7 mouse cellular contexts compared by ENCODE assay signal in genomic region chr7:35319221-35319620, GRCm38 (mm10). TPM values are rescaled to one million over a fixed set of nuclear protein-coding genes. Genes with fewer than 3 reads are reported as not detected.
DNase-seq lines count a peak whose midpoint lies in the region; TF ChIP-seq lines count a peak whose summit lies in the region.
"Not testable (repeated sequence)": the region's sequence is repeated elsewhere in the genome, so short reads cannot be mapped to it uniquely, and the experiment has no call there.

No protein-coding gene starts in this region.

- not testable (repeated sequence) for TF ChIP-seq POLR2A in MEL (IDR thresholded peaks at IDR 0.05; ENCODE audit: control insufficient read depth in 1 of 2, insufficient read depth in 1 of 2, low read depth in 1 of 2, low read length in 2 of 2, poor library complexity in 1 of 2); small intestine, adult 2 months (IDR thresholded peaks at IDR 0.05; ENCODE audit: low read depth, low read length)

- not testable (repeated sequence) for H3K9ac ChIP-seq in MEL (ENCODE audit: control insufficient read depth, low read depth, low read length, poor library complexity, severe bottlenecking)

- H3K27ac ChIP-seq in MEL (ENCODE audit: control insufficient read depth, low read depth, low read length): not testable (repeated sequence)
- peak overlapping the region; percentile 55 for H3K27ac ChIP-seq in small intestine, adult 2 months (ENCODE audit: insufficient read depth, low read depth, low read length)

- peak; percentile 31 for DNase-seq in 3134 (ENCODE audit: extremely low read depth, insufficient read length, low spot score)
- DNase-seq in 416B (ENCODE audit: low read depth): peak; percentile 64
- peak; percentile 62 for DNase-seq in MEL (ENCODE audit: low read depth, low spot score)
- peak; percentile 27 for DNase-seq in Muller cell, postnatal 12 days (ENCODE audit: inconsistent ontology term)
- DNase-seq in adrenal gland, adult 2 months: peak; percentile 34
- DNase-seq in liver: peak; percentile 39

- not testable (repeated sequence) for H3K4me1 ChIP-seq in MEL (ENCODE audit: control insufficient read depth in 1 of 2, insufficient read depth in 2 of 2, low read length in 2 of 2)
- peaks cover 25% of the 10 kb centered on the region; the same call in 1 of the 2 replicates for H3K4me1 ChIP-seq in small intestine, adult 2 months (ENCODE audit: control insufficient read depth, insufficient read depth, insufficient read length, low read length)

- not testable (repeated sequence) for H3K79me2 ChIP-seq in MEL (ENCODE audit: control insufficient read depth, insufficient read depth, low read length, poor library complexity)

- H3K27me3 ChIP-seq in MEL (ENCODE audit: control insufficient read depth in 1 of 2, insufficient read depth in 2 of 2, low read length in 2 of 2); small intestine, adult 2 months (ENCODE audit: control insufficient read depth, insufficient read depth, low read length): not testable (repeated sequence)

- not testable (repeated sequence) for H3K36me3 ChIP-seq in MEL (ENCODE audit: control insufficient read depth in 1 of 2, insufficient read depth in 2 of 2, low read length in 2 of 2); small intestine, adult 2 months (ENCODE audit: control insufficient read depth, insufficient read depth, low read length)

- peak in 1 of 2 experiments; percentile 39; a peak in 2 of 4 replicates for TF ChIP-seq EP300 in MEL (IDR thresholded peaks at IDR 0.05; ENCODE audit: low read depth in 1 of 2, low read length in 2 of 2)

- not testable (repeated sequence) for H3K4me3 ChIP-seq in MEL (ENCODE audit: control insufficient read depth in 1 of 2, insufficient read depth in 1 of 2, low read depth in 2 of 2, low read length in 2 of 2); small intestine, adult 2 months (ENCODE audit: low read depth, low read length)

- 16% methylated on average over 3 of the region's 3 CpGs for WGBS in small intestine, adult 2 months

- not testable (repeated sequence) for H3K9me3 ChIP-seq in MEL (replicated peaks; ENCODE audit: insufficient read depth, low read length)

- not testable (repeated sequence) for TF ChIP-seq RAD21 in MEL (IDR thresholded peaks at IDR 0.05; ENCODE audit: low read depth, low read length)

- TF ChIP-seq CTCF in MEL (IDR thresholded peaks at IDR 0.05 in 2 of 3, conservative IDR thresholded peaks at IDR 0.05 in 1 of 3; ENCODE audit: control insufficient read depth in 1 of 3, insufficient read depth in 1 of 3, low read depth in 2 of 3, low read length in 3 of 3, poor library complexity in 1 of 3, severe bottlenecking in 1 of 3); small intestine, adult 2 months (IDR thresholded peaks at IDR 0.05; ENCODE audit: extremely low read depth, insufficient read length, insufficient replicate concordance, low read depth, low read length): not testable (repeated sequence)

TF ChIP-seq in MEL, 35 proteins besides CTCF, POLR2A, EP300 and RAD21:
- peak; percentile 66 for TF ChIP-seq TAL1 (IDR thresholded peaks at IDR 0.05; ENCODE audit: low read length)
- peak; percentile 22; the same call in 1 of the 2 replicates for TF ChIP-seq GATA1 (IDR thresholded peaks at IDR 0.05; ENCODE audit: low read depth, low read length)
- peak; percentile 53; the same call in 1 of the 2 replicates for TF ChIP-seq RCOR1 (IDR thresholded peaks at IDR 0.05; ENCODE audit: low read depth, low read length)
- TF ChIP-seq TCF12 (IDR thresholded peaks at IDR 0.05; ENCODE audit: low read depth, low read length): 0 out of 2 replicates have a peak, but pooled peaks have one; percentile 24

RNA-seq across cellular contexts. Expression of gene Gpatch1, which starts 1.0 kb away (rescaled TPM):
- total RNA-seq in MEL (2012; rRNA removed): 7.9 and 8.5 TPM in 2 replicates
- polyA plus RNA-seq in MEL (2012; ENCODE audit: insufficient read depth in 1 of 2, insufficient read length in 2 of 2, low read depth in 1 of 2, low replicate concordance in 2 of 2, missing spikeins in 1 of 2): 10 to 100 TPM in 1 of 2 experiments, not detected in 1; 13.4 TPM
- total RNA-seq in adrenal gland, adult 2 months (2021): 10 to 100 TPM; 16.9 to 17.2 TPM
- polyA plus RNA-seq in adrenal gland, adult 2 months (2012; rRNA removed): 1.8 and 2.9 TPM in 2 replicates
- 0.89 and 2.2 TPM in 2 replicates for polyA plus RNA-seq in small intestine, adult 2 months (2012; rRNA removed)

RNA-seq across cellular contexts. Expression of gene Rhpn2, which starts 14.7 kb away (rescaled TPM):
- 0.46 and 0.58 TPM in 2 replicates for total RNA-seq in MEL (2012; rRNA removed)
- 1 to 10 TPM in 1 of 2 experiments, not detected in 1; 1.2 TPM for polyA plus RNA-seq in MEL (2012; ENCODE audit: insufficient read depth in 1 of 2, insufficient read length in 2 of 2, low read depth in 1 of 2, low replicate concordance in 2 of 2, missing spikeins in 1 of 2)
- total RNA-seq in adrenal gland, adult 2 months (2021): 1 to 10 TPM; 1.6 to 4.6 TPM
- 0.51 and 1.3 TPM in 2 replicates for polyA plus RNA-seq in adrenal gland, adult 2 months (2012; rRNA removed)
- polyA plus RNA-seq in small intestine, adult 2 months (2012; rRNA removed): 14.6 and 46.0 TPM in 2 replicates
